Mouse (Mus musculus): ENCODE data around the gene Slc2a1. TPM values are rescaled to one million over a fixed set of nuclear protein-coding genes. Genes with fewer than 3 reads are reported as not detected.

The Slc2a1 gene
- 288 and 291 TPM in 2 replicates for polyA plus RNA-seq (2015; fragmentation: Nextera tagmentation; extraction: Ambion mirVana)

DNA sequence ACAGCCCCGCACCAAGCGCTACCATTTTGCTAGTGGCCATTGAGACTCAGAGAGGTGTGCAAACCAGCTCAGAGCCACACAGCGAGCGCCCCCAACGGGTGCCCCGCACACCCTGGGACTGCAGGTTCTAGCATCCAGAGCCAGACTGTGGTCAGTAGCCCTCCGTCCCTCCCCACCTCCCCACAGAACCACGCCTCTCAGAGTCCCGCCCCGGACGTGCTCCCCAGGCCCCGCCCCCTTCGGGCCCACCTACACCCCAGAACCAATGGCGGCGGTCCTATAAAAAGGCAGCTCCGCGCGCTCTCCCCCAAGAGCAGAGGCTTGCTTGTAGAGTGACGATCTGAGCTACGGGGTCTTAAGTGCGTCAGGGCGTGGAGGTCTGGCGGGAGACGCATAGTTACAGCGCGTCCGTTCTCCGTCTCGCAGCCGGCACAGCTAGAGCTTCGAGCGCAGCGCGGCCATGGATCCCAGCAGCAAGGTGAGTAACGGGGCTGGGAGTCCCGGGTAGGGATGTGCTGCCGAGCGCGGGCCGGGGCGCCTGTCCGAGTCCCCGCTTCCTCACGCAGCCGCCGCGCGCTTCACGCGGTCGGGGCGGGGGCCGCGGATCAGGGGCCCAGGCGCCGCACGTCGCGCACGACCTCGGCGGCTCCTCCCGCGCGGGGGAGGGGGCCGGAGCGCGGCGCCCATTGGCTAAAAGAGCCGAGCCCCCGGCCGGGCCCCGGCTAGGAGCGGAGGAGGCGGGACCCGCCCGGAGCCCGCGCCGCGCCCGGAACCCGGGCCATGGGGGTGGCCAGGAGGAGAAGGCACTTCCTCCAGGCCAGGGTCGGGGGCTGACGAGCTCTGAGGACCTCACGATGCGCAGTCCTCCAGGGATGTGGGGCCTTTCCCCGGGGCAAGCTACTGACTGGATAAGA, at the start of gene Slc2a1:
TSS of gene Slc2a1 (plus strand) at position 217 of the 914 bp plus-strand sequence.
- peak within 1 kb of the TSS; percentile 81 for H3K4me3 ChIP-seq (ENCODE audit: low read depth, low read length)
- peaks cover 78% of the 10 kb centered on the region for H3K4me1 ChIP-seq (ENCODE audit: control insufficient read depth, low read depth, low read length)
- WGBS (ENCODE audit: insufficient replicate concordance) = under 1% methylated on average over 84 of the region's 88 CpGs
- H3K9ac ChIP-seq (ENCODE audit: low read depth, low read length) = peak within 1 kb of the TSS; percentile 94
- peak within 1 kb of the TSS; percentile 97 for H3K27ac ChIP-seq (ENCODE audit: low read length)
- no peaks in the 10 kb centered on the region for H3K27me3 ChIP-seq (ENCODE audit: control insufficient read depth, insufficient read depth, low read depth, low read length)
- H3K9me3 ChIP-seq (replicated peaks; ENCODE audit: control insufficient read depth, low read length) = no peaks in the 10 kb centered on the region
- peak within 1 kb of the TSS; percentile 70 for H3K4me2 ChIP-seq (ENCODE audit: low read depth, low read length)
- peaks cover 38% of the 10 kb centered on the region for H3K36me3 ChIP-seq (ENCODE audit: control insufficient read depth, insufficient read depth)
- ATAC-seq (ENCODE audit: low read depth) = peak; percentile 82

- no peaks in the 10 kb centered on the region for H3K9me3 ChIP-seq (replicated peaks; ENCODE audit: control insufficient read depth, low read length)
- H3K4me3 ChIP-seq (ENCODE audit: low read depth, low read length) = no peak overlapping the region
- no peaks in the 10 kb centered on the region for H3K36me3 ChIP-seq (ENCODE audit: control insufficient read depth, insufficient read depth)
- H3K4me2 ChIP-seq (ENCODE audit: low read depth, low read length) = no peak overlapping the region
- H3K27ac ChIP-seq (ENCODE audit: low read length) = no peak overlapping the region
- no peaks in the 10 kb centered on the region; the same call in none of the 2 replicates for H3K4me1 ChIP-seq (ENCODE audit: control insufficient read depth, low read depth, low read length)
- peaks cover 27% of the 10 kb centered on the region for H3K27me3 ChIP-seq (ENCODE audit: control insufficient read depth, insufficient read depth, low read depth, low read length)
- no peak for ATAC-seq (ENCODE audit: low read depth)
- no peak overlapping the region for H3K9ac ChIP-seq (ENCODE audit: low read depth, low read length)
- WGBS (ENCODE audit: insufficient replicate concordance) = 74% methylated on average over 3 of the region's 3 CpGs
Measured at GRCm38 (mm10) chr4:119066791-119067190, 41.7 kb upstream of the Slc2a1 start.

GRCm38 (mm10) chr4:119067204-119067603, 41.3 kb upstream of the Slc2a1 start:
- Histone ChIP-seq H3K36me3 (ENCODE audit: control insufficient read depth, insufficient read depth) (no peaks in the 10 kb centered on the region), H3K27me3 (ENCODE audit: control insufficient read depth, insufficient read depth, low read depth, low read length) (peaks cover 30% of the 10 kb centered on the region), H3K4me2 (ENCODE audit: low read depth, low read length) (no peak overlapping the region), H3K9me3 (replicated peaks; ENCODE audit: control insufficient read depth, low read length) (no peaks in the 10 kb centered on the region), H3K4me1 (ENCODE audit: control insufficient read depth, low read depth, low read length) (no peaks in the 10 kb centered on the region; the same call in none of the 2 replicates), H3K27ac (ENCODE audit: low read length) (no peak overlapping the region), H3K9ac (ENCODE audit: low read depth, low read length) (no peak overlapping the region), H3K4me3 (ENCODE audit: low read depth, low read length) (no peak overlapping the region)
- 64% methylated on average over 2 of the region's 2 CpGs for WGBS (ENCODE audit: insufficient replicate concordance)
- no peak for ATAC-seq (ENCODE audit: low read depth)

- Histone ChIP-seq H3K4me3 (ENCODE audit: low read depth, low read length) (no peak overlapping the region), H3K27me3 (ENCODE audit: control insufficient read depth, insufficient read depth, low read depth, low read length) (peaks cover 40% of the 10 kb centered on the region), H3K27ac (ENCODE audit: low read length) (no peak overlapping the region), H3K4me2 (ENCODE audit: low read depth, low read length) (no peak overlapping the region), H3K36me3 (ENCODE audit: control insufficient read depth, insufficient read depth) (no peaks in the 10 kb centered on the region), H3K9me3 (replicated peaks; ENCODE audit: control insufficient read depth, low read length) (no peaks in the 10 kb centered on the region), H3K4me1 (ENCODE audit: control insufficient read depth, low read depth, low read length) (no peaks in the 10 kb centered on the region; the same call in none of the 2 replicates), H3K9ac (ENCODE audit: low read depth, low read length) (no peak overlapping the region)
- WGBS (ENCODE audit: insufficient replicate concordance) = 29% methylated on average over 6 of the region's 6 CpGs
- ATAC-seq (ENCODE audit: low read depth) = peak; percentile 60
Measured at GRCm38 (mm10) chr4:119068918-119069317, 39.6 kb upstream of the Slc2a1 start.

DNA sequence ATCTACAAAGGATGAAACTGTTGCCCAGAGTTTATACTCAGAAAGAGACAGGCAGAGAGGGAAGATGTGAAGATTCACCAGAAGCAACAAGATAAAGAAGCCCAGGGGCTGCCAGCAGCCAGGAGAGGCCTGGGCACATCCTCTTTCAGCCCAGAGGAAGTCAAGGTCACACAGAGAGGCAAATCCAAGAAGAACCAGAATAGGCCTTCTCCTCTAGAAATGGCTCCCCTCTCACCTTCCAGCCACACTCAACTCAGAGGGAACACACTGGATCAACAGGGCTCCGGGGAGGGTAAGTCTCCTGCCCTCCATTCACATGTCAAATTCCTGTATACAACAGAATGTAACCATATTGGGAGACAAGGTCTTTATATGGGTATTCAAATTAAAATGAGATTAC, 38.3 kb upstream of the Slc2a1 start:
- H3K36me3 ChIP-seq (ENCODE audit: control insufficient read depth, insufficient read depth) = no peaks in the 10 kb centered on the region
- no peak overlapping the region for H3K4me3 ChIP-seq (ENCODE audit: low read depth, low read length)
- no peak for ATAC-seq (ENCODE audit: low read depth)
- H3K27ac ChIP-seq (ENCODE audit: low read length) = no peak overlapping the region
- no peaks in the 10 kb centered on the region for H3K9me3 ChIP-seq (replicated peaks; ENCODE audit: control insufficient read depth, low read length)
- WGBS (ENCODE audit: insufficient replicate concordance) = 80% methylated on average over 1 of the region's 1 CpGs
- no peaks in the 10 kb centered on the region; the same call in 1 of the 2 replicates for H3K4me1 ChIP-seq (ENCODE audit: control insufficient read depth, low read depth, low read length)
- H3K9ac ChIP-seq (ENCODE audit: low read depth, low read length) = no peak overlapping the region
- peaks cover 49% of the 10 kb centered on the region for H3K27me3 ChIP-seq (ENCODE audit: control insufficient read depth, insufficient read depth, low read depth, low read length)
- no peak overlapping the region for H3K4me2 ChIP-seq (ENCODE audit: low read depth, low read length)

DNA sequence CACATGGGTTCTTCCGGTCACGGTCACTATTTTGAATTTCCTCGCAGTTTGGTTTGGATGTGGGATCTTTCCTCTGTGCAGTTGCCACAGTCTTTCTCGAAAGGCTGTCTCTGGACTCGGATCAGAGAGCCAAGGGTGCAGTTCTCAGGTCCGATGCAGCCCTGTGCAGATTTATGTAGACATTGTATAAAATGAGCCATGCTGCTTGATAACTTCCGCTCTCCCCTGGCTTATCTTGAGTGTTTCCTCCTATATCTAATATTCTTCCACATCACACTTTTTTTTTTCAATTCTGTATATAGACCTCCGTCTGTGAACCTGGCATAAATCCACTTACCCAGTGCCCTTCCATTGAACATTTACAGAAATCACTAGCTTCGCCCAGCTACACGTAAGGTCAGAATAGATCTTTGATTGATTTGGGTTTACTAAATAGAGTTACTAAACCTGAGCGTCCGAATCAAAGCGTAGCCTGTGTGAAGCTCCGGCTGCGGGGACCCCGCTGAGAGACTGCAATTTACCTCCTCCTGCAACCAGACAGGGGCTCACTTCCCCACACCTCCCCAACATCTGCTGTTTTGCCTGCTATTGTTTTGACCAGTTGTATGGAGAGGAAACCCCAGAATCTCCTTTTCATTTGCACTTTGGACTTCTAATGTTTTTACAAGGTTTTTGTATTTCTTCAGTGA, 37.4 kb upstream of the Slc2a1 start:
- Histone ChIP-seq H3K9me3 (replicated peaks; ENCODE audit: control insufficient read depth, low read length) (no peaks in the 10 kb centered on the region), H3K4me3 (ENCODE audit: low read depth, low read length) (no peak overlapping the region), H3K27ac (ENCODE audit: low read length) (no peak overlapping the region), H3K4me2 (ENCODE audit: low read depth, low read length) (no peak overlapping the region), H3K36me3 (ENCODE audit: control insufficient read depth, insufficient read depth) (no peaks in the 10 kb centered on the region), H3K4me1 (ENCODE audit: control insufficient read depth, low read depth, low read length) (peaks cover 2% of the 10 kb centered on the region), H3K9ac (ENCODE audit: low read depth, low read length) (no peak overlapping the region), H3K27me3 (ENCODE audit: control insufficient read depth, insufficient read depth, low read depth, low read length) (peaks cover 49% of the 10 kb centered on the region)
- ATAC-seq (ENCODE audit: low read depth) = no peak
- WGBS (ENCODE audit: insufficient replicate concordance) = 50% methylated on average over 16 of the region's 16 CpGs

DNA sequence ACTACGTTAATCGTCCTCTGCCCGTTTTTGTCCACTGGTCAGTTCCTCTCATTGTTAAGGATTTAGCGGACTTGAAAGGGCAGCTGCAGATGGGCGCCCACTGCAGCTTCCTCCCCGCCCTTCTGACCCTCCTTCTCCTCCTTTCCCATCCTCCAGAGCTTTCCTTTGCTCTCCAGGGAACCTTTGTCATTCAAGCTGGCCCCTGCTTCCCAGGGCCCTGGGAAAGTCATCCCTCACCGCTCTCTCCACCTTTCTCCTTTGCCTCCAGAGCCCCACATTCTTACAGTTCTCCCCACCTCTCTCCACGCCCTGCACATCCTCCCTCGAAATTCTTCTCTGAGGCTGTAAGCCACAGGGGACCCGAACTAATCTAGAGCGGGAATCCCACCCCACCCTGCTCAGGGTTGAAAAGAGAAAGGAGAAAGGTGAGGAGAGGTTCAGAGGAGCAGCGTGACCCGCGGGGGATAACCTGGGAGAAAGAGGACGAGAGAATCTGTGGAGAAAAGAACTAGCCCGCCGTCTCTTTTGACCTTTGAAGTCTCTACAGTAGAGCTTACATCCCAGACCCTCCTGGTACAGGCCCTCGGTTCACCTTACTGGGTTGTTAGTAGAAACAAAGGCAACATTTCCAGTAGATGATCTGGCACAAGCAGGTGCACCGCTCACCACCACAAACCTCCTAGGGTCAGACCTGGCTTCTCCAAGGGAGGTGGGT, 36.7 kb upstream of the Slc2a1 start:
- peaks cover 9% of the 10 kb centered on the region for H3K4me1 ChIP-seq (ENCODE audit: control insufficient read depth, low read depth, low read length)
- ATAC-seq (ENCODE audit: low read depth) = no peak
- H3K27me3 ChIP-seq (ENCODE audit: control insufficient read depth, insufficient read depth, low read depth, low read length) = peaks cover 49% of the 10 kb centered on the region
- no peaks in the 10 kb centered on the region for H3K36me3 ChIP-seq (ENCODE audit: control insufficient read depth, insufficient read depth)
- H3K4me3 ChIP-seq (ENCODE audit: low read depth, low read length) = no peak overlapping the region
- H3K4me2 ChIP-seq (ENCODE audit: low read depth, low read length) = no peak overlapping the region
- WGBS (ENCODE audit: insufficient replicate concordance) = 39% methylated on average over 19 of the region's 19 CpGs
- no peaks in the 10 kb centered on the region for H3K9me3 ChIP-seq (replicated peaks; ENCODE audit: control insufficient read depth, low read length)
- no peak overlapping the region for H3K27ac ChIP-seq (ENCODE audit: low read length)
- no peak overlapping the region for H3K9ac ChIP-seq (ENCODE audit: low read depth, low read length)

GRCm38 (mm10) chr4:119072363-119072940, 36.1 kb upstream of the Slc2a1 start:
- 61% methylated on average over 19 of the region's 19 CpGs for WGBS (ENCODE audit: insufficient replicate concordance)
- Histone ChIP-seq H3K4me1 (ENCODE audit: control insufficient read depth, low read depth, low read length) (peaks cover 14% of the 10 kb centered on the region), H3K4me3 (ENCODE audit: low read depth, low read length) (no peak overlapping the region), H3K27ac (ENCODE audit: low read length) (no peak overlapping the region), H3K36me3 (ENCODE audit: control insufficient read depth, insufficient read depth) (no peaks in the 10 kb centered on the region), H3K4me2 (ENCODE audit: low read depth, low read length) (no peak overlapping the region), H3K9ac (ENCODE audit: low read depth, low read length) (no peak overlapping the region), H3K27me3 (ENCODE audit: control insufficient read depth, insufficient read depth, low read depth, low read length) (peaks cover 49% of the 10 kb centered on the region), H3K9me3 (replicated peaks; ENCODE audit: control insufficient read depth, low read length) (no peaks in the 10 kb centered on the region)
- ATAC-seq (ENCODE audit: low read depth) = no peak

All from liver, embryonic 16.5 days (tissue).